Mouse (Mus musculus): ENCODE measurements around the gene Aldh4a1.
A peak's percentile ranks its signal among the peaks of the same experiment; 100 is the strongest.

Gene Aldh4a1

GRCm38 (mm10) chr4:139623434-139624115 is 909 bp downstream of the Aldh4a1 start:
- no peak for DNase-seq (ENCODE audit: low spot score)

- no peak for DNase-seq (ENCODE audit: low spot score)
Measured at GRCm38 (mm10) chr4:139624116-139624489, 1.4 kb downstream of the Aldh4a1 start.

- no peak for DNase-seq (ENCODE audit: low spot score)
Measured at GRCm38 (mm10) chr4:139624706-139625105, 2.0 kb downstream of the Aldh4a1 start.

GRCm38 (mm10) chr4:139627361-139627760 is 4.7 kb downstream of the Aldh4a1 start:
- DNase-seq (ENCODE audit: low spot score): no peak

- no peak for DNase-seq (ENCODE audit: low spot score)
Measured at GRCm38 (mm10) chr4:139630171-139630570, 7.5 kb downstream of the Aldh4a1 start.

- no peak for DNase-seq (ENCODE audit: low spot score)
Measured at GRCm38 (mm10) chr4:139631141-139631540, 8.5 kb downstream of the Aldh4a1 start.

- DNase-seq (ENCODE audit: low spot score): no peak
Measured at GRCm38 (mm10) chr4:139631569-139632253, 9.0 kb downstream of the Aldh4a1 start.

- no peak for DNase-seq (ENCODE audit: low spot score)
Measured at GRCm38 (mm10) chr4:139632254-139632580, 9.6 kb downstream of the Aldh4a1 start.

- peak; percentile 42 for DNase-seq (ENCODE audit: low spot score)
Measured at GRCm38 (mm10) chr4:139636373-139636772, 13.7 kb downstream of the Aldh4a1 start.

GRCm38 (mm10) chr4:139637847-139638246 is 15.2 kb downstream of the Aldh4a1 start:
- DNase-seq (ENCODE audit: low spot score): no peak

GRCm38 (mm10) chr4:139638356-139638755 is 15.7 kb downstream of the Aldh4a1 start:
- DNase-seq (ENCODE audit: low spot score): no peak

- DNase-seq (ENCODE audit: low spot score): no peak
Measured at GRCm38 (mm10) chr4:139639801-139640200, 17.1 kb downstream of the Aldh4a1 start.

GRCm38 (mm10) chr4:139640333-139640732 is 17.7 kb downstream of the Aldh4a1 start:
- no peak for DNase-seq (ENCODE audit: low spot score)

GRCm38 (mm10) chr4:139640775-139641174 is 18.1 kb downstream of the Aldh4a1 start:
- DNase-seq (ENCODE audit: low spot score): no peak

GRCm38 (mm10) chr4:139641829-139642425 is 19.3 kb downstream of the Aldh4a1 start:
- no peak for DNase-seq (ENCODE audit: low spot score)

GRCm38 (mm10) chr4:139643972-139644371 is 21.3 kb downstream of the Aldh4a1 start:
- peak; percentile 38 for DNase-seq (ENCODE audit: low spot score)

- DNase-seq (ENCODE audit: low spot score): no peak
Measured at GRCm38 (mm10) chr4:139646916-139647315, 24.2 kb downstream of the Aldh4a1 start.

- DNase-seq (ENCODE audit: low spot score): no peak
Measured at GRCm38 (mm10) chr4:139650086-139650743, 27.5 kb downstream of the Aldh4a1 start.

GRCm38 (mm10) chr4:139650907-139651306 is 28.2 kb downstream of the Aldh4a1 start:
- DNase-seq (ENCODE audit: low spot score): no peak

GRCm38 (mm10) chr4:139653238-139653637 is 30.6 kb downstream of the Aldh4a1 start, which contains the start of gene Tas1r2:
TSS of gene Tas1r2 (plus strand) at chr4:139653538.
- DNase-seq (ENCODE audit: low spot score): no peak

- DNase-seq (ENCODE audit: low spot score): no peak
Measured at GRCm38 (mm10) chr4:139661897-139662296, 39.2 kb downstream of the Aldh4a1 start.

- no peak for DNase-seq (ENCODE audit: low spot score)
Measured at GRCm38 (mm10) chr4:139667632-139668031, 45.0 kb downstream of the Aldh4a1 start.

GRCm38 (mm10) chr4:139669847-139670246 is 47.2 kb downstream of the Aldh4a1 start:
- DNase-seq (ENCODE audit: low spot score): peak; percentile 36
